Mouse (Mus musculus): Measurements from ENCODE around the gene Nme7.

DNA sequence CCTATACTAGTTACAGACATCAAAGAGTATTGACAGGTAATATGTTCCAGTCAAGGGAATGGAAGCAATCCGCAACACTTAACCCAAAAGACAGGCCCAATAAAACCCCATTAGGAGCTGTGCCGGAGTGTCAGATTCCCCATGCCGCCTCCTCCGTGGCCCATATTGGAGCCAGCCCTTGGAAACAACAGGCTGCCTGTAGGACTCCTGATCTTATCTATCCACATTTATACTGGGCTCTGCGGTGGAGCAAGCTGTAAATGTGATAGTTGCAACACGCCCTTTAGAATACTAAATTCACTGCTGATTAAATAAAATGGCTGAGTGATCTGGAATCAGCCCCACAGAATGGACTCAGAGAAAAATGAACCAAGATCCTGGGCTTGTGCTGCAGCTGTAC lies 130.1 kb downstream of the Nme7 start:
- no peak for TF ChIP-seq GATA1 (IDR thresholded peaks at IDR 0.05; ENCODE audit: borderline replicate concordance, low read length)
- no peak for TF ChIP-seq FLI1 (IDR thresholded peaks at IDR 0.05; ENCODE audit: low read length)
